Mouse (Mus musculus) limb, embryonic 14.5 days (tissue): ENCODE measurements around the gene Thsd4. TPM values are rescaled to one million over a fixed set of nuclear protein-coding genes. Genes with fewer than 3 reads are reported as not detected.
A peak's percentile ranks its signal among the peaks of the same experiment; 100 is the strongest.

Source experiments
- ATAC-seq: fragments of 200-750 bp; cut with Nextera tagmentation; 2 replicates; pipeline ENCODE4 v1.8.0; 2017; ENCODE audit warnings: low read depth, moderate number of reproducible peaks, moderate TSS enrichment; ENCODE audit not compliant: low FRiP score
- DNase-seq: peaks from one replicate; pipeline ENCODE4 v3.0.0-alpha.2; 2015; ENCODE audit warnings: low spot score
- H3K27ac ChIP-seq: fragments of 300-500 bp; sonication (generic); replicated peaks from 2 replicates; pipeline ENCODE4 v1.5.1; 2014; ENCODE audit warnings: low read depth, mild to moderate bottlenecking, low read length, moderate library complexity, mixed read lengths
- H3K27me3 ChIP-seq: fragments of 300-500 bp; sonication (generic); 2 replicates; pipeline ENCODE4 v1.6.1; 2014; ENCODE audit warnings: low read length, mixed read lengths; ENCODE audit not compliant: control insufficient read depth, insufficient read depth
- H3K36me3 ChIP-seq: fragments of 300-500 bp; sonication (generic); 2 replicates; pipeline ENCODE4 v1.6.1; 2014; ENCODE audit warnings: mild to moderate bottlenecking, low read length, moderate library complexity, mixed read lengths; ENCODE audit not compliant: control insufficient read depth, insufficient read depth
- H3K4me1 ChIP-seq: fragments of 300-500 bp; sonication (generic); 2 replicates; pipeline ENCODE4 v1.6.1; 2014; ENCODE audit warnings: antibody characterized with exemption, low read length, mixed read lengths; ENCODE audit not compliant: control insufficient read depth, insufficient read depth
- H3K4me2 ChIP-seq: fragments of 300-500 bp; sonication (generic); replicated peaks from 2 replicates; pipeline ENCODE4 v1.6.1; 2014; ENCODE audit warnings: low read depth, mild to moderate bottlenecking, low read length, moderate library complexity; ENCODE audit not compliant: severe bottlenecking
- H3K4me3 ChIP-seq: fragments of 300-500 bp; sonication (generic); replicated peaks from 2 replicates; pipeline ENCODE4 v1.5.1; 2014; ENCODE audit warnings: low read length
- H3K9ac ChIP-seq: fragments of 300-500 bp; sonication (generic); 2 replicates; pipeline ENCODE4 v1.6.1; 2014; ENCODE audit warnings: mild to moderate bottlenecking, low read depth, low read length, moderate library complexity; ENCODE audit not compliant: severe bottlenecking
- H3K9me3 ChIP-seq: fragments of 300-500 bp; sonication (generic); 2 replicates; pipeline ENCODE4 v1.6.1; 2016; ENCODE audit warnings: low read length; ENCODE audit not compliant: control insufficient read depth
- POLR2A ChIP-seq: fragments of 200-500 bp; IDR thresholded peaks from 2 replicates; pipeline ENCODE4 v1.8.0; 2012; ENCODE audit warnings: inconsistent platforms, mild to moderate bottlenecking, moderate library complexity, borderline replicate concordance; ENCODE audit not compliant: insufficient read depth, insufficient read length; ENCODE audit errors: extremely low read depth
- WGBS: fragments of 180-500 bp; shearing (Covaris S2); extraction: QIAGEN DNeasy Blood & Tissue Kit; methylation state at CpG from one replicate; pipeline ENCODE4 v1.1.7; 2014; 5-methylcytosine and 5-hydroxymethylcytosine counted together
- polyA plus RNA-seq, 2 experiments: library from polyadenylated mRNA; depleted of rRNA in 1 of 2; stranded (reverse) in 1 of 2; unstranded in 1 of 2; fragments of >200 nt; fragmentation: Nextera tagmentation in 1 of 2; extraction: Ambion mirVana in 1 of 2; gene quantifications; 2 replicates each; pipeline versions ENCODE4 v1.2.1 to v1.2.3; 2012 to 2014

Thsd4 gene
- polyA plus RNA-seq, 2 experiments = 30.8 to 31.2 TPM

GRCm38 (mm10) chr9:60285047-60285462 lies 236.8 kb downstream of the Thsd4 start:
- no peak for TF ChIP-seq POLR2A
- Histone ChIP-seq H3K27me3 (no peaks in the 10 kb centered on the region), H3K4me2 (no peak overlapping the region), H3K4me3 (no peak overlapping the region), H3K4me1 (peaks cover 9% of the 10 kb centered on the region), H3K9ac (no peak overlapping the region), H3K36me3 (no peaks in the 10 kb centered on the region), H3K27ac (no peak overlapping the region), H3K9me3 (no peaks in the 10 kb centered on the region)
- ATAC-seq (no peak), DNase-seq (no peak)
- 17% methylated on average over 3 of the region's 3 CpGs for WGBS

GRCm38 (mm10) chr9:60284318-60284717 lies 237.5 kb downstream of the Thsd4 start:
- TF ChIP-seq POLR2A = no peak

DNA sequence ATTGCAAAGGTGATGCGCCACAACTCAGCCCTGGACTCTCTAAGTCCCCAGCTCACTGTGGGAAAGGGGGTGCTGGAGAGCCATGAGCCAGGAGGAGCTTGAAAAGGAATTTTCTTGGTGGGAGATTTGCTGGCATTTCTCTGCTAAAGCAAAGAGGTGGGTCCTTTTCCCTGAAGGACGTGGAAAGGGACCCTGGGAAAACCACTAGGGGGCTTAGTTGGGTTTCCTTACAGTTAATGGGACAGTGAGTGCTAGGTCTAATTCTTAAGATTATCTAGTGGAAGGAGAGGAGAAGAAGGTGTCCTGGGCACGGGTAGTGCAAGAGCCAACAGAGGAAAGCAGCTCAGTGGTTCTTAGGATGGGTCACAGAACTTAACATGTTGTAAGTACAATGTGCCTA lies 238.3 kb downstream of the Thsd4 start:
- Histone ChIP-seq H3K36me3 (no peaks in the 10 kb centered on the region), H3K4me2 (no peak overlapping the region), H3K9ac (no peak overlapping the region), H3K27me3 (no peaks in the 10 kb centered on the region), H3K4me3 (no peak overlapping the region), H3K9me3 (no peaks in the 10 kb centered on the region), H3K4me1 (peaks cover 9% of the 10 kb centered on the region), H3K27ac (no peak overlapping the region)
- 54% methylated on average over 3 of the region's 3 CpGs for WGBS
- TF ChIP-seq POLR2A = no peak
- no peak for DNase-seq
- ATAC-seq = no peak

More at GRCm38 (mm10) chr9:60284318-60284717, 237.5 kb downstream of the Thsd4 start:
- H3K4me2 ChIP-seq = no peak overlapping the region
- DNase-seq = no peak
- ATAC-seq = no peak
- H3K4me3 ChIP-seq = no peak overlapping the region
- H3K9ac ChIP-seq = no peak overlapping the region
- H3K27me3 ChIP-seq = no peaks in the 10 kb centered on the region
- no peaks in the 10 kb centered on the region for H3K9me3 ChIP-seq
- H3K4me1 ChIP-seq = peaks cover 9% of the 10 kb centered on the region
- H3K27ac ChIP-seq = no peak overlapping the region
- 38% methylated on average over 1 of the region's 1 CpGs for WGBS
- no peaks in the 10 kb centered on the region for H3K36me3 ChIP-seq

GRCm38 (mm10) chr9:60281281-60281680 lies 240.6 kb downstream of the Thsd4 start:
- no peak for TF ChIP-seq POLR2A
- Histone ChIP-seq H3K9me3 (no peaks in the 10 kb centered on the region), H3K27ac (no peak overlapping the region), H3K27me3 (no peaks in the 10 kb centered on the region), H3K4me2 (no peak overlapping the region), H3K4me1 (peaks cover 9% of the 10 kb centered on the region), H3K9ac (no peak overlapping the region), H3K4me3 (no peak overlapping the region), H3K36me3 (no peaks in the 10 kb centered on the region)
- 43% methylated on average over 11 of the region's 11 CpGs for WGBS
- peak; percentile 65 for ATAC-seq
- peak; percentile 60 for DNase-seq

- DNase-seq (no peak), ATAC-seq (no peak)
- no peak for TF ChIP-seq POLR2A
- Histone ChIP-seq H3K9me3 (no peaks in the 10 kb centered on the region), H3K4me2 (no peak overlapping the region), H3K4me1 (peaks cover 9% of the 10 kb centered on the region), H3K27ac (no peak overlapping the region), H3K9ac (no peak overlapping the region), H3K4me3 (no peak overlapping the region), H3K36me3 (no peaks in the 10 kb centered on the region), H3K27me3 (no peaks in the 10 kb centered on the region)
- WGBS = 88% methylated on average over 5 of the region's 5 CpGs
These were observed 241.1 kb downstream of the Thsd4 start for GRCm38 (mm10) chr9:60280786-60281185.

GRCm38 (mm10) chr9:60279556-60279955 lies 242.3 kb downstream of the Thsd4 start:
- Histone ChIP-seq H3K36me3 (no peaks in the 10 kb centered on the region), H3K4me2 (no peak overlapping the region), H3K4me1 (peaks cover 9% of the 10 kb centered on the region), H3K4me3 (no peak overlapping the region), H3K9ac (no peak overlapping the region), H3K9me3 (no peaks in the 10 kb centered on the region), H3K27me3 (no peaks in the 10 kb centered on the region), H3K27ac (no peak overlapping the region)
- 85% methylated on average over 6 of the region's 6 CpGs for WGBS
- DNase-seq (no peak), ATAC-seq (no peak)
- TF ChIP-seq POLR2A = no peak
